Mouse (Mus musculus): ENCODE data around the gene Golga1. TPM values are rescaled to one million over a fixed set of nuclear protein-coding genes. Genes with fewer than 3 reads are reported as not detected.

Gene Golga1
- 13.6 and 17.8 TPM in 2 replicates for total RNA-seq (2023)

DNA sequence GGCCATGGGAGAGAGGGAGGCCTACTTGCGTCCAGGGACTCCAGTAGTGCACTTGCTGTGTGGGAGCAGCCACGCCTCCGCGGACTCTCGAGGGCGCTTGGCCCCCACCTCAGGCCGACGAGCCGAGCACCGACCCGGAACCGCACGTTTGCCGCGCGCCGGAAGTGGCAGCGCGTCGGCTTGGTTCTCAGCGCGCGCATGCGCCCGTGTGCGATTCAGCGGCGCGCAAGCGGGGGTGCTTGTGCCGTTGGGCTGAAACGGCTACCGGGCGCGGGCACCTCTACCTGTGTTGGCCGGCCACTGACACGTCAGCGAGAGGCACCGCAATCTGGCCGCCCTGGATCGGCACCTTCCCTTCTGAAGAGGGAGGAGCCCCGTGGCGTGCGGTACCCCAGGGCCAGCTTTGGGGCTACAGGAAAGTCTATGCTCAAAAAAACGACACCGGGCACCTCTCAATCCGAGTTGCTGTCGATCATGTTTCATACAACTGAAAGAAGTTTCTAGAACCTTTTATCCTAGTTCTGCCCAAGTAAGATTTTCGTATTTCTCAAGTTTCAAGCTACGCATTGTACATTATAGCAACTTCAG, at the start of gene Golga1:
Gene Golga1, minus strand, starts transcription at position 142 of the 588 bp plus-strand sequence.

DNA sequence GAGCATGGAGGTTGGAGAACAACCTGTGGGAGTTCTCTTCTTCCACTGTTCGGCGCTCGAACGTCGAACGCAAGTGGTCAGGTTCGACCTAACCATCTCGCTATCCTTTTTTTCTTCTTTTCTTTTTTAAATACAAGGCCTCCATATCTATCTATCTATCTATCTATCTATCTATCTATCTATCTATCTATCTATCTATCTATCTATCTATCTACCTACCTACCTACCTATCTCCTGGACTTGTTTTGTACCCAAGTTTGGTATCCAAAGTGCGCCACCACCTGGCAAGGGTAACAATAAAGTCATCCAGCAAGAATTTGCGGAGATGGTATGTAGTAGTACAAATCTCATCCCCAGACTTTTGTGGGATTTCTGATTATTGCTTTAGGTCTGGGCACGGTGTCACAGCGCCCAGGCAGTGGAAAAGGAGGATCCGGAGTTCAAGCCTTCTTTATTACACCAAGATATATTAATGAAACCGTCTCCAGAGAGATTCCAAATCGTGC, 59.7 kb downstream of the Golga1 start, which contains the start of gene Rpl35:
Gene Rpl35, minus strand, starts transcription at position 51 of the 506 bp plus-strand sequence.

DNA sequence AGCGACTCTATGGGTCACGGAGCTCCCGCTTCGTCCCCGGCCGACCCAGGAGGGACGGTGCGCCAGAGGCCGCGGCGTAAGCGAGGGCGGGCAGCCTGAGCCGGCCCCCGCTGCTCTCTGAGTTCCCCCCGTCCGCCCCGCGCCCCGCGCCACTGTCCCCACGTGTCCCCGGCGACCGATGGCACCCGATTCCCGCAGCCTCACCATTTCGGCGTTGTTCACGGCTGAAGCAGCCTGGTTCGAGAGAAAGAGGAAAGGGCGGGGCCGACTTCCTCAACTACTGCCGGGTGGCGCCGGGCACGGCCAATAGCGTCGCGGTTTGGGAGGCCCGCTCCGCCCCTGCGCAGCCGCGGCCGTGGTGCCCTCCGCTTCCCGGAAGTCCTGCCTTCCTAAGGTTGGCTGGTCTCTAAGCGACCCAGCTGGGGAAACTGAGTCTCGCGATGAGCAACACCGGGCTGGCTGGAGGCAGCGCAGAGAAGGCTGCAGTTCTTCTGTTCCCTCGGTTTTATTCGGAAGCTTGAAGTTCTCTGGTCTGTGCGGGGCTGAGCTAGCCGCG, 60.4 kb downstream of the Golga1 start, which contains the start of gene Arpc5l:
Gene Arpc5l, plus strand, starts transcription at position 469 of the 556 bp plus-strand sequence.

DNA sequence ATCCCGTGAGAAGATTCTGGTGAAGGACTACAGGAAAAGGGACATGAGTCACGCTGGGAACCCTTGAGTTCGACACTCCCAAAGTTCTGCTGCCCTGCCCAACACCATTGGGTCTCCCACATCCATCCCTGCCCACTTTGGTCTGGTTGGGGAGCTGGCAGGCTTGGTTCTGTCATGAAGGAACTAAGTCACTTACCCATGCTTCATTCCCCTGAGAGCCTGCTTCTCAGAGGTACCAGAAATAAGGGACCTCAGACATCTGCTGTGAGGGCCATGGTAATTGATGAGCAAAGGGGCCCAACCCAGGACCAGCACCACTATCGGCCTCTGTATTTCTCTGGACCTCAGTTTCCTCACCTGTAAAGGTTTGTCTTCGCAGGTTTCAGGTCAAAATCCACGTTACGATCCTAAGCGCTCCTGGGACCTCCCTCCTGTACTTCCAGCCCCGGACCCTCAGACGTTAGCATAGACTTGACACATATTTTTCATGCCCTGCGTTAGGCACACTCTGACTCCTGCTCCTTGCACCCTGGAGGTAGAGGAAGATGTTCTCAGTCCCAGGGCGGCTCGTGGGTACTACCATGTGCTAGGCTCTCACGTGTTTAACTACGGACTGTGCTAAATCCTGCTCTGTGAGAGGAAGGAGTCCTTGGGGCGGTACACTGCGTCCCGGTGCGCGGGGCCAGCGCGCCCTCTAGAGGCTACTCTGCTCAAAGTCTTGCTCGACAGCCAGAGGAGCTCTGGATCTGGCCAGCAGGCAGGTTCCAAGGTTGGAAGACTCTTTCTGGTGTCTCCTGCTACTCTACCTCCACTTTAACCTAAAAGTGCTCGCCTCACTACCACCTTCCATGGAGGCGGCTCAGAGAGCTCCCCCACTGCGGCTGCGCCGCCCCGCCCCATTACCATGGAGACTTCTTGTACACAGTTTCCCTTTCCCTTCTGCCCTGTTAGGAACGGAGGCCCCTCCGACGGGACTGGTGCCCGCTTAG, 67.7 kb downstream of the Golga1 start, which contains the start of gene Wdr38:
Gene Wdr38, plus strand, starts transcription at position 91 of the 989 bp plus-strand sequence.

Other genes with a start within 250 kb of the Golga1 start
- gene Nr6a1, start 137.9 kb downstream of the Golga1 start, total RNA-seq (2023): 1.3 and 1.5 TPM in 2 replicates
- 0.13 TPM in 1 of 2 replicates, not detected in the other for gene Olfml2a, start 133.6 kb downstream of the Golga1 start, total RNA-seq (2023)
- gene Wdr38, start 68.1 kb downstream of the Golga1 start, total RNA-seq (2023): 0.16 and 0.23 TPM in 2 replicates
- gene Arpc5l, start 60.2 kb downstream of the Golga1 start, total RNA-seq (2023): 22.4 and 26.0 TPM in 2 replicates
- gene Rpl35, start 59.9 kb downstream of the Golga1 start, total RNA-seq (2023): 200 and 253 TPM in 2 replicates
- 6.4 and 12.9 TPM in 2 replicates for gene Scai, start 125.2 kb upstream of the Golga1 start, total RNA-seq (2023)
- 66.2 and 71.4 TPM in 2 replicates for gene Ppp6c, start 160.9 kb upstream of the Golga1 start, total RNA-seq (2023)

Data from neutrophil, adult 65 days (primary cell).